Mouse (Mus musculus) kidney, embryonic 14.5 days (tissue): ENCODE measurements at regions not wholly inside any gene's neighbourhood (a gene's known extent, or its start where the extent isn't known, plus 50 kb on each side); places are given as distances from the start of the nearest gene placed in this dataset.

Source experiments
- ATAC-seq: fragments of 200-750 bp; cut with Nextera tagmentation; 2 replicates; pipeline ENCODE4 v1.8.0; 2017; ENCODE audit warnings: moderate number of reproducible peaks, mild to moderate bottlenecking, moderate TSS enrichment, moderate library complexity; ENCODE audit not compliant: low FRiP score, low TSS enrichment
- H3K27ac ChIP-seq: fragments of 300-500 bp; sonication (generic); 2 replicates; pipeline ENCODE4 v1.5.1; 2014; ENCODE audit warnings: low read depth, mild to moderate bottlenecking, low read length, moderate library complexity, mixed read lengths
- H3K27me3 ChIP-seq: fragments of 300-500 bp; sonication (generic); 2 replicates; pipeline ENCODE4 v1.6.1; 2014; ENCODE audit warnings: mild to moderate bottlenecking, low read length; ENCODE audit not compliant: control insufficient read depth, insufficient read depth
- H3K36me3 ChIP-seq: fragments of 300-500 bp; sonication (generic); 2 replicates; pipeline ENCODE4 v1.6.1; 2014; ENCODE audit warnings: low read length, mixed read lengths; ENCODE audit not compliant: control insufficient read depth, insufficient read depth
- H3K4me1 ChIP-seq: fragments of 300-500 bp; sonication (generic); 2 replicates; pipeline ENCODE4 v1.6.1; 2014; ENCODE audit warnings: low read length, mixed read lengths; ENCODE audit not compliant: control insufficient read depth, insufficient read depth
- H3K4me2 ChIP-seq: fragments of 300-500 bp; sonication (generic); replicated peaks from 2 replicates; pipeline ENCODE4 v1.6.1; 2014; ENCODE audit warnings: low read depth, mild to moderate bottlenecking, low read length
- H3K4me3 ChIP-seq: fragments of 300-500 bp; sonication (generic); 2 replicates; pipeline ENCODE4 v1.5.1; 2014; ENCODE audit warnings: mild to moderate bottlenecking, low read length
- H3K9ac ChIP-seq: fragments of 300-500 bp; sonication (generic); 2 replicates; pipeline ENCODE4 v1.6.1; 2014; ENCODE audit warnings: low read depth, mild to moderate bottlenecking, low read length, moderate library complexity
- H3K9me3 ChIP-seq: fragments of 300-500 bp; sonication (generic); 2 replicates; pipeline ENCODE4 v1.6.1; 2016; ENCODE audit warnings: low read length; ENCODE audit not compliant: control insufficient read depth
- WGBS: fragments of 180-500 bp; shearing (Covaris S2); extraction: QIAGEN DNeasy Blood & Tissue Kit; methylation state at CpG from one replicate; pipeline ENCODE4 v1.1.7; 2014; 5-methylcytosine and 5-hydroxymethylcytosine counted together

DNA sequence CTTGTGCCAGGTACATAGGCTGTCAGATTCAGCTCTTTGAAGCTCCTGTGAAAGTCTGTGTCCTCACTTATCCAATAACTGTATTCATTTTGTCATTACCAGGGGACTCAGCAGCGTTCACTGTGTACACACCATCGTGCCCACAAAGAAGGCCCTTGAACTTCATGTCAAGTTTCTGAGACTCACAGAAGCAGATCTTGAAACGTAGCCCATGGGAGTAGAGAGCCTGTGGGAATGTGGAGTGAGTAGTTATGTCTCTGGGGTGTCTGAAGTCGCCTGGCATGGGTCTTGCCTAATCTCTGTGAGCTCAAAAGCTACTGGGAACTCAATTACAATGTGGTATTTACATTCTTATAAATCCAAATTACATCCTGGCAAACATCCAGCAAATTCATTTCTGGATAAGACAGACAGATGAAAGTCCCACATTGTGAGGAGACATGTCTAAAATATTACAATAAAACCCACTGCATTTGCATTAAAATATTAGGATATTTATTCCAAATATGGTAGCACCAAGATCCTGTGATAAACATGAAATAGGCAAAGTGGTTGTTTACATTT lies 53.2 kb upstream of the Myocd start:
- Histone ChIP-seq H3K36me3 (no peaks in the 10 kb centered on the region), H3K9me3 (no peaks in the 10 kb centered on the region), H3K9ac (no peak overlapping the region), H3K4me2 (no peak overlapping the region), H3K27ac (no peak overlapping the region), H3K4me1 (no peaks in the 10 kb centered on the region), H3K27me3 (no peaks in the 10 kb centered on the region), H3K4me3 (no peak overlapping the region)
- 74% methylated on average over 4 of the region's 4 CpGs for WGBS
- ATAC-seq, result no peak
